Mouse (Mus musculus) forebrain, embryonic 15.5 days (tissue): ENCODE measurements at regions not wholly inside any gene's neighbourhood (a gene's known extent, or its start where the extent isn't known, plus 50 kb on each side); places are given as distances from the start of the nearest gene placed in this dataset.
A peak's percentile ranks its signal among the peaks of the same experiment; 100 is the strongest.

ENCODE experiments used
- ATAC-seq: fragments of 200-750 bp; cut with Nextera tagmentation; replicated peaks from 2 replicates; pipeline ENCODE4 v1.8.0; 2017; ENCODE audit warnings: mild to moderate bottlenecking, moderate TSS enrichment, moderate library complexity
- H3K27ac ChIP-seq: fragments of 300-500 bp; sonication (generic); replicated peaks from 2 replicates; pipeline ENCODE4 v1.5.1; 2015; ENCODE audit warnings: mild to moderate bottlenecking, inconsistent platforms
- H3K27me3 ChIP-seq: fragments of 300-500 bp; sonication (generic); 2 replicates; pipeline ENCODE4 v1.6.1; 2015; ENCODE audit warnings: inconsistent platforms
- H3K36me3 ChIP-seq: fragments of 300-500 bp; sonication (generic); 2 replicates; pipeline ENCODE4 v1.6.1; 2015; ENCODE audit warnings: mild to moderate bottlenecking, inconsistent platforms
- H3K4me1 ChIP-seq: fragments of 300-500 bp; sonication (generic); 2 replicates; pipeline ENCODE4 v1.6.1; 2015; ENCODE audit warnings: inconsistent platforms
- H3K4me2 ChIP-seq: fragments of 300-500 bp; sonication (generic); replicated peaks from 2 replicates; pipeline ENCODE4 v1.6.1; 2015; ENCODE audit warnings: mild to moderate bottlenecking, inconsistent platforms
- H3K4me3 ChIP-seq: fragments of 300-500 bp; sonication (generic); 2 replicates; pipeline ENCODE4 v1.5.1; 2015; ENCODE audit warnings: mild to moderate bottlenecking, inconsistent platforms
- H3K9ac ChIP-seq: fragments of 300-500 bp; sonication (generic); replicated peaks from 2 replicates; pipeline ENCODE4 v1.6.1; 2015; ENCODE audit warnings: mild to moderate bottlenecking, inconsistent platforms
- H3K9me3 ChIP-seq: fragments of 300-500 bp; sonication (generic); 2 replicates; pipeline ENCODE4 v1.6.1; 2016; ENCODE audit warnings: inconsistent platforms
- WGBS: fragments of 180-500 bp; shearing (Covaris S2); methylation state at CpG from one replicate; pipeline ENCODE4 v1.1.7; 2015; ENCODE audit warnings: mixed read lengths; 5-methylcytosine and 5-hydroxymethylcytosine counted together

DNA sequence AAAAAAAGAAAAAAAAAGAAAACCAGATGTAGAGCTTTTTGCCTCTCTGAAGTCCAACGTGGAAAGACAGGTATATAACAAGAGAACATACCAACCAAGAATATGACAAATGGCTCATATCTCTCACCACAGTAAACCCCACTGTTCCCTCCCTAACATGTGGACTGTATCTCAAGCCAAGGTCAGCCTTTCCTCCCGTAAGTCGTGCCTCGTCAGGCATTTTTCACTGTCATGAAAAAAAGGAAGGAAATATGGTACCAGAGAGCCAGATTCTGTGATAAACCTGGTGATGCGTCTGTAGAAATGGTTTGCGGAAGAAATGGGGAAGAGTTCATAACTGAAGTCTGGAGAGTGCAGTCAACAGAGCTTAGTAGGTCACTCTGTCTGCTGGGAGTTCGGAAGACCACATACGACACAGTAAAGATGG, 185.7 kb downstream of the Rpap3 start:
- no peaks in the 10 kb centered on the region for H3K36me3 ChIP-seq
- no peak overlapping the region for H3K4me3 ChIP-seq
- H3K4me1 ChIP-seq = no peaks in the 10 kb centered on the region
- no peaks in the 10 kb centered on the region for H3K9me3 ChIP-seq
- 92% methylated on average over 8 of the region's 8 CpGs for WGBS
- ATAC-seq = no peak
- H3K27me3 ChIP-seq = no peaks in the 10 kb centered on the region
- H3K4me2 ChIP-seq = no peak overlapping the region
- H3K27ac ChIP-seq = no peak overlapping the region
- no peak overlapping the region for H3K9ac ChIP-seq

DNA sequence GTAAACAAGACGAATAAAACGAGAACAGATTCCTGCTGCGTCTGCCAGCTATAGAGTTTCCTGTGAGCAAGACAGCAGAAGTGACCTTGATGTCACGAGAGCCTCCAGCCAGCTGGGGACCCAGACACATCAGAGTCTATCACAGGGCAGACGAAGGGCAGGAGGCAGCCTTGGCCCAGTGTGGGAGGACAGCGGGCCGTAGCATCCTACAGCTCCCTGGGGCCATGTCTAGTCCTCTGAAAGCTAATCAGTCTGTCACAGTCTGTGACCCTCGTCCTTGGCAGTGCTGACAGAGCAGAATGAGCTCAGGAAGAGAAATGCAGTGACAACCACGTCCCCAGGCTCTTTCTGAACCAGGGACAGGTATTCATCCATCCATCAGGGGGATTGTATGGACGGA, 187.7 kb downstream of the Rpap3 start:
- no peaks in the 10 kb centered on the region for H3K4me1 ChIP-seq
- H3K27me3 ChIP-seq = no peaks in the 10 kb centered on the region
- no peak overlapping the region for H3K4me3 ChIP-seq
- no peak for ATAC-seq
- H3K4me2 ChIP-seq = no peak overlapping the region
- no peak overlapping the region for H3K9ac ChIP-seq
- H3K9me3 ChIP-seq = no peaks in the 10 kb centered on the region
- H3K27ac ChIP-seq = no peak overlapping the region
- no peaks in the 10 kb centered on the region for H3K36me3 ChIP-seq
- 81% methylated on average over 10 of the region's 10 CpGs for WGBS

GRCm38 (mm10) chr15:97517188-97517587, 188.4 kb downstream of the Rpap3 start:
- no peaks in the 10 kb centered on the region for H3K36me3 ChIP-seq
- H3K4me3 ChIP-seq = no peak overlapping the region
- WGBS = 90% methylated on average over 11 of the region's 11 CpGs
- no peaks in the 10 kb centered on the region for H3K9me3 ChIP-seq
- ATAC-seq = no peak
- H3K27me3 ChIP-seq = no peaks in the 10 kb centered on the region
- no peak overlapping the region for H3K9ac ChIP-seq
- H3K27ac ChIP-seq = no peak overlapping the region
- no peak overlapping the region for H3K4me2 ChIP-seq
- no peaks in the 10 kb centered on the region for H3K4me1 ChIP-seq

DNA sequence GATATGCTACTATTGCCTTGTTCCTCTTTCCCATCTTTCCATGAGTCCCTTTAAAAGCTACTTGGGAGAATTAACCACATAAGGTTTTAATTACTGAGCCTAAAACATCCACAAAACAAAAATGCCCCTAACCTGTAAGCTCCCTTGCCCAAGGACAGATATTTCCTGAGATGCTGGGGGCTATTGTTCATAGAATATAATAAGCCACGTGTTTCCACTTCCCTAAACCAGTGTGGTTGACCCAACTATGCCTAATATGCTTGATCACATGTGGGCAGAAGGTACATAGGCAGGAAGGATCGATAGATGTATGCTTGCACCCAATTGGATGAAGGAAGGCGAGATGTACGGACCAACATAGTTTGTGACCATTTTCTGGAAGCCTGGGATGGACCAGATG, 189.9 kb downstream of the Rpap3 start:
- Histone ChIP-seq H3K9ac (no peak overlapping the region), H3K36me3 (no peaks in the 10 kb centered on the region), H3K27ac (no peak overlapping the region), H3K9me3 (no peaks in the 10 kb centered on the region), H3K4me2 (no peak overlapping the region), H3K27me3 (no peaks in the 10 kb centered on the region), H3K4me3 (no peak overlapping the region), H3K4me1 (no peaks in the 10 kb centered on the region)
- ATAC-seq = no peak
- WGBS = 86% methylated on average over 4 of the region's 4 CpGs

- no peak overlapping the region for H3K4me2 ChIP-seq
- no peaks in the 10 kb centered on the region for H3K27me3 ChIP-seq
- 84% methylated on average over 16 of the region's 16 CpGs for WGBS
- H3K36me3 ChIP-seq = no peaks in the 10 kb centered on the region
- H3K9ac ChIP-seq = no peak overlapping the region
- peak overlapping the region; percentile 81 for H3K27ac ChIP-seq
- no peaks in the 10 kb centered on the region; the same call in 1 of the 2 replicates for H3K9me3 ChIP-seq
- H3K4me3 ChIP-seq = no peak overlapping the region
- no peaks in the 10 kb centered on the region for H3K4me1 ChIP-seq
- ATAC-seq = peak; percentile 53; the same call in 1 of the 2 replicates
These were observed 197.8 kb downstream of the Rpap3 start for GRCm38 (mm10) chr15:97507656-97508306.

- H3K4me1 ChIP-seq = no peaks in the 10 kb centered on the region
- H3K36me3 ChIP-seq = no peaks in the 10 kb centered on the region
- H3K27me3 ChIP-seq = no peaks in the 10 kb centered on the region
- ATAC-seq = no peak
- H3K4me3 ChIP-seq = no peak overlapping the region
- H3K27ac ChIP-seq = peak overlapping the region; percentile 83
- H3K9ac ChIP-seq = no peak overlapping the region
- 82% methylated on average over 11 of the region's 11 CpGs for WGBS
- no peaks in the 10 kb centered on the region; the same call in 1 of the 2 replicates for H3K9me3 ChIP-seq
- H3K4me2 ChIP-seq = no peak overlapping the region
These were observed 198.4 kb downstream of the Rpap3 start for GRCm38 (mm10) chr15:97507176-97507575.

DNA sequence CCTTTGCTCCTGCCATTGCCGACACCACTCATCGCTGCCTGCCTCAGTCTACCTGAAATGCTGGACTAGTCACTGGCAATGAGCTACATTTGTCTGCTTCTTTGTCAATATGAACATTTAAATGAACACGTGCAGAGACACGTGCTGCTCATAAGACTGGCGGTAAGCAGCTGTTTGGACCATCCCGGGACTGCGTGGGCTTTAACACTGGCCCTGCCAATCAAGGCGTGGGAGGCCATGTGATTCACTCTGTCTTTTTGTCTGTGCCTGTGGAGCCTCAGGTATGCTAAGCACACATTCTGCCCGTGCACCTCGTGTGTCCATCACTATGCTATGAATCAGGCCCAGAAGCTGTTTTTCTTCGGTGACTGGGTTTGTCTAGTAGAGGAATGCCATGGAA, 199.9 kb downstream of the Rpap3 start:
- Histone ChIP-seq H3K4me3 (no peak overlapping the region), H3K4me2 (no peak overlapping the region), H3K27ac (no peak overlapping the region; the same call in 1 of the 2 replicates), H3K27me3 (no peaks in the 10 kb centered on the region), H3K9ac (no peak overlapping the region), H3K36me3 (no peaks in the 10 kb centered on the region), H3K4me1 (no peaks in the 10 kb centered on the region), H3K9me3 (no peaks in the 10 kb centered on the region; the same call in 1 of the 2 replicates)
- no peak for ATAC-seq
- 82% methylated on average over 11 of the region's 11 CpGs for WGBS

- H3K36me3 ChIP-seq = no peaks in the 10 kb centered on the region
- ATAC-seq = no peak
- no peak overlapping the region for H3K27ac ChIP-seq
- H3K4me2 ChIP-seq = no peak overlapping the region
- H3K9me3 ChIP-seq = no peaks in the 10 kb centered on the region; the same call in 1 of the 2 replicates
- no peak overlapping the region for H3K4me3 ChIP-seq
- no peak overlapping the region for H3K9ac ChIP-seq
- no peaks in the 10 kb centered on the region for H3K27me3 ChIP-seq
- WGBS = 100% methylated on average over 1 of the region's 1 CpGs
- no peaks in the 10 kb centered on the region for H3K4me1 ChIP-seq
These were observed 201.3 kb downstream of the Rpap3 start for GRCm38 (mm10) chr15:97504325-97504724.

DNA sequence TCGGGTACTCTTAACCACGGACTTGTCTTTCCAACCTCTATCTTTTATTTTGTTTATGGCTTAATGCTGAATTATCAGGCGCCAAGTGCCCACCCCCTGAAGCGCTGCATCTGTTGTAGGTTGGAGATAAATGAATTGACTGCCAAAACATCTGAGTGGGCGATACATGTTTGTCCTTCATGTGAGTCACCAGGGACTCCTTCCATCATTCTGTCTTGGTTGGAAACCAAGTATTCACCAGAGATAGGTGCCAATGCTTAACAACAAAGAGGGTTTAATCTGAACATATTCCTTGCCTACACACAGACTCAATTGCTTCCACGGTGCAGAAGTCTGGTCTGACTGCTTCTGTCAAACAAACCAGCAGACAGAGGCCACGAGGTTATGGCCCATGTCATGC, 203.6 kb downstream of the Rpap3 start:
- Histone ChIP-seq H3K9me3 (no peaks in the 10 kb centered on the region; the same call in 1 of the 2 replicates), H3K4me2 (no peak overlapping the region), H3K27ac (0 out of 2 replicates have a peak overlapping the region, but pooled peaks have one; percentile 14), H3K4me1 (no peaks in the 10 kb centered on the region), H3K9ac (no peak overlapping the region), H3K36me3 (no peaks in the 10 kb centered on the region), H3K27me3 (no peaks in the 10 kb centered on the region), H3K4me3 (no peak overlapping the region)
- no peak for ATAC-seq
- 79% methylated on average over 7 of the region's 7 CpGs for WGBS

GRCm38 (mm10) chr15:97501420-97501819, 204.2 kb downstream of the Rpap3 start:
- no peak overlapping the region for H3K27ac ChIP-seq
- no peak for ATAC-seq
- no peaks in the 10 kb centered on the region for H3K27me3 ChIP-seq
- no peaks in the 10 kb centered on the region; the same call in 1 of the 2 replicates for H3K9me3 ChIP-seq
- no peak overlapping the region for H3K4me3 ChIP-seq
- H3K4me2 ChIP-seq = no peak overlapping the region
- no peak overlapping the region for H3K9ac ChIP-seq
- 66% methylated on average over 9 of the region's 9 CpGs for WGBS
- no peaks in the 10 kb centered on the region for H3K36me3 ChIP-seq
- no peaks in the 10 kb centered on the region for H3K4me1 ChIP-seq

DNA sequence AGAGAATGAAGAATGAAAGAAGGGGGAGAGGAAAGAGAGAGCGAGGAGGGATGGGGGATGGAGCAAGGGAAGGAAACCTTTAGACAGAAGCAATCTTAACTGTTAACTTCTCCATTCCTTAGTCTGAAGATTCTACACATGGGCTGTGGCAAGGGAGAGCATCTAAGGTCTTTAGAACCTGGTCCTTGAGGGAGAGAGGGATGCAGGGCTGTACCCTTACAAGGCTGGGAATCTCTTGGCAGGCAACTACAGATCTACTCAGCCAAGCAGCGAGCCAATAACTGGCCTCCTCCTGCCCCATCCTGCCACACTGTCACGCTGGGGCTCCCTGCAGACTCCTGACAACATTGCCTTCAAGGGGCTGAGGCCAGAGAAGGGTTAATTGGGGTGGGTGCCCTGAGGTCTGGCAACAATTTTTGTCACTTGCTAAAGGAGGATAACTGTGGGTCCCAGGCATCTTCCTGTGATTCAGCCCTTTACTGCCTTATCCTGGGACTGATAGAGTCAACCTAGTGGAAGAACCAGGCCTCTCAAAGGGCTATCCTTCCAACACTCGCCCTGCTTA, 205.7 kb downstream of the Rpap3 start:
- Histone ChIP-seq H3K9me3 (no peaks in the 10 kb centered on the region; the same call in 1 of the 2 replicates), H3K4me1 (no peaks in the 10 kb centered on the region), H3K9ac (no peak overlapping the region), H3K36me3 (no peaks in the 10 kb centered on the region), H3K27me3 (no peaks in the 10 kb centered on the region), H3K4me3 (no peak overlapping the region), H3K27ac (no peak overlapping the region), H3K4me2 (no peak overlapping the region)
- 73% methylated on average over 4 of the region's 4 CpGs for WGBS
- ATAC-seq = no peak

GRCm38 (mm10) chr15:97499240-97499639, 206.4 kb downstream of the Rpap3 start:
- no peak overlapping the region for H3K9ac ChIP-seq
- no peak overlapping the region for H3K4me3 ChIP-seq
- no peaks in the 10 kb centered on the region for H3K27me3 ChIP-seq
- H3K36me3 ChIP-seq = no peaks in the 10 kb centered on the region
- H3K9me3 ChIP-seq = no peaks in the 10 kb centered on the region; the same call in 1 of the 2 replicates
- 94% methylated on average over 5 of the region's 5 CpGs for WGBS
- H3K27ac ChIP-seq = no peak overlapping the region
- no peak for ATAC-seq
- no peak overlapping the region for H3K4me2 ChIP-seq
- H3K4me1 ChIP-seq = no peaks in the 10 kb centered on the region

DNA sequence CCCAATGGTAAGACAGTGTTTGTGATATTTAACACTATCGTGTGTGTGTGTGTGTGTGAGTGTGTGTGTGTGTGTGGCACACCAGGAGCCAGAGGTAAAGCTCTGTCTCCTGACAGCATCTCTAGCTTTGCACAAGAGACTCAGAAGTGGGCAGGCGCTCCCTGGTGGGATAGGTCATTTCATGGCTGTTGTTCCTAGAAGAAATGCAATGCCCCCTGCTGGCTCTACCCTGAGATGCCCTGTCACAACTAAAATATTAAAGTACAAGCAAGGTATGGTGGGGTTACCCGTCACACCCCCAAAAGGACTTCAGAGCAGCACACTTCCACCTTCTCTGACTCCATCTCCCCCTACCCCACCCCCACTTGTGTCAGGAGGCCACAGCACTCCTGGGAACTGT, 207.2 kb downstream of the Rpap3 start:
- ATAC-seq = no peak
- Histone ChIP-seq H3K36me3 (no peaks in the 10 kb centered on the region), H3K27ac (no peak overlapping the region), H3K4me1 (no peaks in the 10 kb centered on the region), H3K4me2 (no peak overlapping the region), H3K4me3 (no peak overlapping the region), H3K27me3 (no peaks in the 10 kb centered on the region), H3K9me3 (no peaks in the 10 kb centered on the region; the same call in 1 of the 2 replicates), H3K9ac (no peak overlapping the region)
- 93% methylated on average over 3 of the region's 3 CpGs for WGBS
